Mouse (Mus musculus): ENCODE measurements around the gene Gpr155. TPM values are rescaled to one million over a fixed set of nuclear protein-coding genes. Genes with fewer than 3 reads are reported as not detected.

Gpr155 gene
- polyA plus RNA-seq, 1 experiment from 2014 or later: 6.7 TPM

- Histone ChIP-seq H3K9me3 (replicated peaks) (no peaks in the 10 kb centered on the region), H3K4me2 (peak overlapping the region; percentile 95), H3K27me3 (0 out of 2 replicates have a peak, but pooled peaks cover 2% of the 10 kb centered on the region), H3K27ac (no peak overlapping the region), H3K4me3 (replicated peaks) (peak overlapping the region; percentile 78), H3K9ac (no peak overlapping the region), H3K4me1 (peaks cover 16% of the 10 kb centered on the region), H3K36me3 (no peaks in the 10 kb centered on the region; the same call in 1 of the 2 replicates)
- no peak for ATAC-seq (replicated peaks; ENCODE audit: low FRiP score)
- 68% methylated on average over 4 of the region's 4 CpGs for WGBS
These were observed 1.2 kb downstream of the Gpr155 start for GRCm38 (mm10) chr2:73385172-73385571.

- Histone ChIP-seq H3K4me1 (peaks cover 18% of the 10 kb centered on the region), H3K27me3 (0 out of 2 replicates have a peak, but pooled peaks cover 2% of the 10 kb centered on the region), H3K9ac (no peak overlapping the region), H3K36me3 (no peaks in the 10 kb centered on the region; the same call in 1 of the 2 replicates), H3K4me2 (0 out of 2 replicates have a peak overlapping the region, but pooled peaks have one; percentile 12), H3K9me3 (replicated peaks) (no peaks in the 10 kb centered on the region), H3K27ac (peak overlapping the region; percentile 51; the same call in 1 of the 2 replicates), H3K4me3 (replicated peaks) (no peak overlapping the region)
- 0 out of 2 replicates have a peak, but pooled peaks have one; percentile 46 for ATAC-seq (replicated peaks; ENCODE audit: low FRiP score)
- WGBS: 59% methylated on average over 9 of the region's 9 CpGs
These were observed 5.9 kb downstream of the Gpr155 start for GRCm38 (mm10) chr2:73380298-73380975.

GRCm38 (mm10) chr2:73379656-73380055 is 6.7 kb downstream of the Gpr155 start:
- H3K27ac ChIP-seq: peak overlapping the region; percentile 41; the same call in 1 of the 2 replicates

GRCm38 (mm10) chr2:73378326-73378725 is 8.0 kb downstream of the Gpr155 start:
- no peak overlapping the region for H3K9ac ChIP-seq
- no peaks in the 10 kb centered on the region for H3K9me3 ChIP-seq (replicated peaks)
- H3K4me2 ChIP-seq: no peak overlapping the region
- H3K4me1 ChIP-seq: peaks cover 29% of the 10 kb centered on the region
- H3K4me3 ChIP-seq (replicated peaks): no peak overlapping the region
- H3K27me3 ChIP-seq: 0 out of 2 replicates have a peak, but pooled peaks cover 2% of the 10 kb centered on the region
- no peaks in the 10 kb centered on the region; the same call in 1 of the 2 replicates for H3K36me3 ChIP-seq
- 88% methylated on average over 5 of the region's 5 CpGs for WGBS
- no peak for ATAC-seq (replicated peaks; ENCODE audit: low FRiP score)
- H3K27ac ChIP-seq: no peak overlapping the region

More at GRCm38 (mm10) chr2:73379656-73380055, 6.7 kb downstream of the Gpr155 start:
- no peaks in the 10 kb centered on the region; the same call in 1 of the 2 replicates for H3K36me3 ChIP-seq
- 0 out of 2 replicates have a peak, but pooled peaks cover 2% of the 10 kb centered on the region for H3K27me3 ChIP-seq
- H3K9me3 ChIP-seq (replicated peaks): no peaks in the 10 kb centered on the region
- 72% methylated on average over 5 of the region's 5 CpGs for WGBS
- peaks cover 25% of the 10 kb centered on the region for H3K4me1 ChIP-seq
- no peak for ATAC-seq (replicated peaks; ENCODE audit: low FRiP score)
- H3K4me2 ChIP-seq: no peak overlapping the region
- no peak overlapping the region for H3K4me3 ChIP-seq (replicated peaks)
- no peak overlapping the region for H3K9ac ChIP-seq

GRCm38 (mm10) chr2:73371530-73372335 is 14.6 kb downstream of the Gpr155 start:
- Histone ChIP-seq H3K4me1 (peaks cover 18% of the 10 kb centered on the region), H3K27ac (no peak overlapping the region), H3K4me3 (replicated peaks) (no peak overlapping the region), H3K36me3 (no peaks in the 10 kb centered on the region), H3K4me2 (no peak overlapping the region), H3K9me3 (replicated peaks) (no peaks in the 10 kb centered on the region), H3K27me3 (no peaks in the 10 kb centered on the region), H3K9ac (no peak overlapping the region)
- ATAC-seq (replicated peaks; ENCODE audit: low FRiP score): no peak
- WGBS: 62% methylated on average over 9 of the region's 9 CpGs

- H3K4me2 ChIP-seq: no peak overlapping the region
- no peak overlapping the region for H3K27ac ChIP-seq
- no peak for ATAC-seq (replicated peaks; ENCODE audit: low FRiP score)
- H3K9ac ChIP-seq: no peak overlapping the region
- no peak overlapping the region for H3K4me3 ChIP-seq (replicated peaks)
- H3K9me3 ChIP-seq (replicated peaks): no peaks in the 10 kb centered on the region
- no peaks in the 10 kb centered on the region for H3K36me3 ChIP-seq
- no peaks in the 10 kb centered on the region for H3K27me3 ChIP-seq
- 0 out of 2 replicates have a peak, but pooled peaks cover 4% of the 10 kb centered on the region for H3K4me1 ChIP-seq
- WGBS: 81% methylated on average over 5 of the region's 5 CpGs
These were observed 22.9 kb downstream of the Gpr155 start for GRCm38 (mm10) chr2:73363448-73363847.

GRCm38 (mm10) chr2:73360536-73360935 is 25.8 kb downstream of the Gpr155 start:
- H3K27ac ChIP-seq: no peak overlapping the region
- no peak for ATAC-seq (replicated peaks; ENCODE audit: low FRiP score)
- WGBS: 92% methylated on average over 2 of the region's 2 CpGs
- no peaks in the 10 kb centered on the region for H3K27me3 ChIP-seq
- no peaks in the 10 kb centered on the region for H3K36me3 ChIP-seq
- no peak overlapping the region for H3K4me2 ChIP-seq
- H3K4me1 ChIP-seq: no peaks in the 10 kb centered on the region
- H3K9me3 ChIP-seq (replicated peaks): no peaks in the 10 kb centered on the region
- H3K4me3 ChIP-seq (replicated peaks): no peak overlapping the region
- no peak overlapping the region for H3K9ac ChIP-seq

- no peaks in the 10 kb centered on the region for H3K36me3 ChIP-seq
- H3K4me3 ChIP-seq (replicated peaks): no peak overlapping the region
- H3K27ac ChIP-seq: no peak overlapping the region
- peak; percentile 62; the same call in 1 of the 2 replicates for ATAC-seq (replicated peaks; ENCODE audit: low FRiP score)
- no peak overlapping the region for H3K4me2 ChIP-seq
- H3K27me3 ChIP-seq: no peaks in the 10 kb centered on the region
- H3K9me3 ChIP-seq (replicated peaks): no peaks in the 10 kb centered on the region
- WGBS: 91% methylated on average over 5 of the region's 5 CpGs
- H3K4me1 ChIP-seq: no peaks in the 10 kb centered on the region
- no peak overlapping the region for H3K9ac ChIP-seq
These were observed 26.4 kb downstream of the Gpr155 start for GRCm38 (mm10) chr2:73359941-73360340.

GRCm38 (mm10) chr2:73357004-73357403 is 29.4 kb downstream of the Gpr155 start:
- no peak overlapping the region for H3K4me3 ChIP-seq (replicated peaks)
- H3K27ac ChIP-seq: no peak overlapping the region
- ATAC-seq (replicated peaks; ENCODE audit: low FRiP score): no peak
- H3K4me2 ChIP-seq: no peak overlapping the region
- H3K4me1 ChIP-seq: no peaks in the 10 kb centered on the region
- H3K27me3 ChIP-seq: no peaks in the 10 kb centered on the region
- no peak overlapping the region for H3K9ac ChIP-seq
- no peaks in the 10 kb centered on the region for H3K9me3 ChIP-seq (replicated peaks)
- H3K36me3 ChIP-seq: no peaks in the 10 kb centered on the region
- WGBS: 78% methylated on average over 18 of the region's 18 CpGs

GRCm38 (mm10) chr2:73351927-73352374 is 34.4 kb downstream of the Gpr155 start:
- H3K4me1 ChIP-seq: no peaks in the 10 kb centered on the region
- no peak for ATAC-seq (replicated peaks; ENCODE audit: low FRiP score)
- H3K27me3 ChIP-seq: no peaks in the 10 kb centered on the region
- no peaks in the 10 kb centered on the region for H3K9me3 ChIP-seq (replicated peaks)
- 40% methylated on average over 7 of the region's 7 CpGs for WGBS
- H3K27ac ChIP-seq: no peak overlapping the region
- H3K36me3 ChIP-seq: no peaks in the 10 kb centered on the region
- no peak overlapping the region for H3K9ac ChIP-seq
- H3K4me3 ChIP-seq (replicated peaks): no peak overlapping the region
- peak overlapping the region; percentile 1; the same call in 1 of the 2 replicates for H3K4me2 ChIP-seq

- Histone ChIP-seq H3K4me3 (replicated peaks) (no peak overlapping the region), H3K27me3 (no peaks in the 10 kb centered on the region), H3K9ac (no peak overlapping the region), H3K4me1 (no peaks in the 10 kb centered on the region), H3K36me3 (no peaks in the 10 kb centered on the region), H3K9me3 (replicated peaks) (no peaks in the 10 kb centered on the region), H3K27ac (no peak overlapping the region), H3K4me2 (peak overlapping the region; percentile 1; the same call in 1 of the 2 replicates)
- no peak for ATAC-seq (replicated peaks; ENCODE audit: low FRiP score)
- WGBS: 33% methylated on average over 5 of the region's 5 CpGs
These were observed 34.9 kb downstream of the Gpr155 start for GRCm38 (mm10) chr2:73351496-73351895.

- WGBS: 81% methylated on average over 6 of the region's 6 CpGs
- H3K27ac ChIP-seq: no peak overlapping the region
- no peaks in the 10 kb centered on the region for H3K4me1 ChIP-seq
- no peak overlapping the region for H3K4me2 ChIP-seq
- ATAC-seq (replicated peaks; ENCODE audit: low FRiP score): no peak
- H3K9me3 ChIP-seq (replicated peaks): no peaks in the 10 kb centered on the region
- H3K36me3 ChIP-seq: no peaks in the 10 kb centered on the region
- no peak overlapping the region for H3K9ac ChIP-seq
- H3K27me3 ChIP-seq: no peaks in the 10 kb centered on the region
- no peak overlapping the region for H3K4me3 ChIP-seq (replicated peaks)
These were observed 38.2 kb downstream of the Gpr155 start for GRCm38 (mm10) chr2:73348221-73348620.
